Mouse (Mus musculus) liver, postnatal 0 days (tissue): ENCODE measurements at regions not wholly inside any gene's neighbourhood (a gene's known extent, or its start where the extent isn't known, plus 50 kb on each side); places are given as distances from the start of the nearest gene placed in this dataset.

Experiments
- ATAC-seq: fragments of 200-750 bp; cut with Nextera tagmentation; 2 replicates; pipeline ENCODE4 v1.8.0; 2017; ENCODE audit warnings: mild to moderate bottlenecking, moderate library complexity
- DNase-seq: peaks from one replicate; pipeline ENCODE4 v3.0.0-alpha.2; 2016
- H3K27ac ChIP-seq: fragments of 300-500 bp; sonication (generic); 2 replicates; pipeline ENCODE4 v1.5.1; 2014; ENCODE audit warnings: antibody characterized with exemption, moderate library complexity, mild to moderate bottlenecking, low read depth
- H3K27me3 ChIP-seq: fragments of 300-500 bp; sonication (generic); 2 replicates; pipeline ENCODE4 v1.6.1; 2014; ENCODE audit warnings: low read length, control low read depth, mixed read lengths; ENCODE audit not compliant: insufficient read depth
- H3K36me3 ChIP-seq: fragments of 300-500 bp; sonication (generic); replicated peaks from 2 replicates; pipeline ENCODE4 v1.6.1; 2014; ENCODE audit warnings: mild to moderate bottlenecking, control low read depth, low read length, moderate library complexity, mixed read lengths; ENCODE audit not compliant: insufficient read depth
- H3K4me1 ChIP-seq: fragments of 300-500 bp; sonication (generic); 2 replicates; pipeline ENCODE4 v1.6.1; 2014; ENCODE audit warnings: antibody characterized with exemption, mild to moderate bottlenecking, control low read depth; ENCODE audit not compliant: insufficient read depth
- H3K4me2 ChIP-seq: fragments of 300-500 bp; sonication (generic); 2 replicates; pipeline ENCODE4 v1.6.1; 2014; ENCODE audit warnings: low read depth, mild to moderate bottlenecking, low read length, moderate library complexity, mixed read lengths
- H3K4me3 ChIP-seq: fragments of 300-500 bp; sonication (generic); 2 replicates; pipeline ENCODE4 v1.5.1; 2014; ENCODE audit warnings: low read depth, low read length
- H3K9ac ChIP-seq: fragments of 300-500 bp; sonication (generic); replicated peaks from 2 replicates; pipeline ENCODE4 v1.6.1; 2014; ENCODE audit warnings: mild to moderate bottlenecking, moderate library complexity
- H3K9me3 ChIP-seq: fragments of 300-500 bp; sonication (generic); 2 replicates; pipeline ENCODE4 v1.6.1; 2016; ENCODE audit warnings: mild to moderate bottlenecking, control low read depth, low read length, mixed read lengths
- CTCF ChIP-seq: sonication (generic); IDR thresholded peaks from 2 replicates; pipeline ENCODE4 v1.5.1; 2016; ENCODE audit warnings: antibody characterized with exemption, low read depth
- EP300 ChIP-seq: IDR thresholded peaks from 2 replicates; pipeline ENCODE4 v1.6.1; 2016; ENCODE audit warnings: antibody characterized with exemption, low read depth, mild to moderate bottlenecking
- WGBS: fragments of 180-500 bp; shearing (Covaris S2); extraction: QIAGEN DNeasy Blood & Tissue Kit; methylation state at CpG from one replicate; pipeline ENCODE4 v1.1.7; 2014; ENCODE audit not compliant: insufficient replicate concordance; 5-methylcytosine and 5-hydroxymethylcytosine counted together

DNA sequence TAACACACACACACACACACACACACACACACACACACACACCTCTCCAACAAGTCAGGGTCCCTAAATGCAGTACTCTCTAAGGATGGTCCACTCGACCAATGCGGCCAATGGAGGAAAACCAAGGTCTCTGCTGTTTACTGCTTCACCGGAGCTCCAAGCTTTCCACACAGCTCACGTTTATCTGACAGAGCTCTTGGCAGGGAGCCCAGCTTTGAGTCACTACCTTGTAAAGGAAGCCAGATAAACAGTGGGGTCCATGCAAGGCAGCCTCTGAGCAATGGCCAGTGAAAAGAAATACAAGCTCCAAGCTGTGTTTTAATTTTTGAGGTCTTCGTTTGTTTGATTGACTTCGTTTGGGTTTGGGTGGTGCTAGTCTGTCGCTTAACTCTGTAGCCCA lies 264.9 kb upstream of the Prok2 start:
- no peaks in the 10 kb centered on the region for H3K36me3 ChIP-seq
- H3K4me1 ChIP-seq, result peaks cover 14% of the 10 kb centered on the region
- TF ChIP-seq EP300, result no peak
- TF ChIP-seq CTCF, result no peak
- no peak overlapping the region for H3K4me3 ChIP-seq
- H3K27ac ChIP-seq, result peak overlapping the region; percentile 37; the same call in 1 of the 2 replicates
- ATAC-seq, result peak; percentile 91
- H3K4me2 ChIP-seq, result no peak overlapping the region
- H3K9me3 ChIP-seq, result no peaks in the 10 kb centered on the region
- 27% methylated on average over 7 of the region's 7 CpGs for WGBS
- no peaks in the 10 kb centered on the region for H3K27me3 ChIP-seq
- H3K9ac ChIP-seq, result no peak overlapping the region
- DNase-seq, result peak; percentile 87

DNA sequence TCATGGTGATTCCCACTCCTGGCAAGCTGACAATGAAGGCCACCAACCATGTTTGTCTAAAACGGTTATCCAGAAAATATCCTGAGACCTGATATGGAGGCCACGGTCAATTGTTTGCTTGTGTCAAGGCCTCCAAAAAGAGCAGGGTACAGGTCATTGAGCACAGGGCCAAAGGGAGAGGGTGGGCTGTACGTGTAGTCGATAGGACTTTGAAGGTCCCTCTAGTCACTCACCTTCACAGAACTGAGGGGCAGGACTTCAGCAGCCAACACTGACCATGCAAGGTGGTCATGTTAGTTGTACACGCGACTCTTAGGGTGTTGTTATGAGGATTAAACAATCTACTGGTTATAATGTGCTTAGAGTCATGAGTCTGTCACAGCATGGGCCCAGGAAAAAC lies 264.4 kb upstream of the Prok2 start:
- ATAC-seq, result peak; percentile 37
- Histone ChIP-seq H3K4me2 (no peak overlapping the region), H3K27me3 (no peaks in the 10 kb centered on the region), H3K4me1 (peaks cover 16% of the 10 kb centered on the region), H3K9me3 (no peaks in the 10 kb centered on the region), H3K27ac (peak overlapping the region; percentile 37; the same call in 1 of the 2 replicates), H3K9ac (no peak overlapping the region), H3K4me3 (no peak overlapping the region), H3K36me3 (no peaks in the 10 kb centered on the region)
- 59% methylated on average over 6 of the region's 6 CpGs for WGBS
- TF ChIP-seq EP300 (no peak), CTCF (no peak)
- no peak for DNase-seq

DNA sequence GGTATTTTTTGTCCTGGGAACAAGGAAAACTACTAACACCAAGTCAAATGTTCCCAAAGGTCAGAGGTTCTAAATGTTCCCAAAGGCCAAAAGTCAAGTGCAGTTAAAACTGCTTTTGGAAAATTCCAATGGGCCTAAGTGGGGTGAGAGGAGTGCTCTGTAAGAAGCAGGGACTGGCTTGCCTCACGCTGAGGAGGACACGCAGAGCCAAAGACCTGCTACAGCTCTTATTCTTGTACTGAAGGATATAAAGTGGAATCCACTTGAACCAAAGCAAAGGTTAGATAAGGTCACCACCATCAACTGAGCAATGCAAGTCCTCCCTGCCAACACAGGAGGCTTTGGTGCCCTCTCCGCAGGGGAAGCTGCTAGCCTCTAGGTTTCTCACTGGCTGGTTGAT lies 260.3 kb upstream of the Prok2 start:
- Histone ChIP-seq H3K27ac (no peak overlapping the region), H3K36me3 (no peaks in the 10 kb centered on the region), H3K4me3 (no peak overlapping the region), H3K9me3 (no peaks in the 10 kb centered on the region), H3K4me1 (peaks cover 11% of the 10 kb centered on the region), H3K27me3 (0 out of 2 replicates have a peak, but pooled peaks cover 3% of the 10 kb centered on the region), H3K4me2 (no peak overlapping the region), H3K9ac (no peak overlapping the region)
- 86% methylated on average over 3 of the region's 3 CpGs for WGBS
- no peak for ATAC-seq
- no peak for DNase-seq
- TF ChIP-seq CTCF (no peak), EP300 (no peak)

DNA sequence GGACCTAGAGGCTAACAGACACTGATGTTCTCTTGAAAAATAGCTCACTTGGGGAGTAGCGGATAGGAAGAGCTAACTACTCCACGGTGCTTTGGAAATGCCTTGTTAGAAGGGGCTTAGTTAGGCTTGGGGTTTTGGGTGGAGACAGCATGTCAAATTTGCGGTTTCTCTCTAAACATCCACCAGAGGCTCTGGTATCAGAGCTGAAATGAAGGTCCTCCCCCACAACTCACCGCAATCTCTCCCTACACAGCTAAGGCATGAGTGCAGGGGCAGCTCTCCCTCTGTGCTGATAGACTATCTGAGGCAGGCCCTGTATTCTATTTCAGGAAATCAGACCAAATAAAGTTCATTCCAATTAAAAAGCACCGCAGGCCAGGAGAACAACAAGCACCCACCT lies 259.1 kb upstream of the Prok2 start:
- H3K4me2 ChIP-seq, result no peak overlapping the region
- no peak overlapping the region for H3K4me3 ChIP-seq
- H3K27me3 ChIP-seq, result 0 out of 2 replicates have a peak, but pooled peaks cover 3% of the 10 kb centered on the region
- TF ChIP-seq CTCF (no peak), EP300 (no peak)
- H3K9ac ChIP-seq, result no peak overlapping the region
- 29% methylated on average over 5 of the region's 5 CpGs for WGBS
- DNase-seq, result no peak
- H3K36me3 ChIP-seq, result no peaks in the 10 kb centered on the region
- no peak overlapping the region for H3K27ac ChIP-seq
- peaks cover 8% of the 10 kb centered on the region; the same call in 1 of the 2 replicates for H3K4me1 ChIP-seq
- ATAC-seq, result no peak
- no peaks in the 10 kb centered on the region for H3K9me3 ChIP-seq

DNA sequence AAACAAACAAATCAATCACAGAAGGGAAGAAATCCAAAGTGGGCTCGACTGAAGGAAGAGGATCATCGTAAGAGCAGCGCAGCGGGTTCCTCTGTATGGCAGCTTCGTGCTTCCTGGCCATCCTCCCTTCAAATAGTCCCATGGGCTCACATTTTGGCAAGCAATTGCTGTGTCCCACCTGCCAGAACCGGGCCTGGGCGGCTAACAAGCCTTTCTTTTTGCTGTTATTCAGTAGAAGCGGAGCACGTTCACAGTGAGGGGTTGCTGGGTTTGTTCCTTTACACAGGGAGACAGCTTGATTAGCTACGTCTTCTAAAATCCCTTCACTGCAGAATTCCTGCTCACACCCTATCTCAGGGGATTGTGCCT lies 258.6 kb upstream of the Prok2 start:
- H3K9ac ChIP-seq, result no peak overlapping the region
- no peaks in the 10 kb centered on the region for H3K9me3 ChIP-seq
- no peak overlapping the region for H3K4me3 ChIP-seq
- TF ChIP-seq CTCF, result no peak
- TF ChIP-seq EP300, result no peak
- peaks cover 8% of the 10 kb centered on the region; the same call in 1 of the 2 replicates for H3K4me1 ChIP-seq
- H3K4me2 ChIP-seq, result no peak overlapping the region
- WGBS, result 39% methylated on average over 10 of the region's 10 CpGs
- H3K27me3 ChIP-seq, result 0 out of 2 replicates have a peak, but pooled peaks cover 3% of the 10 kb centered on the region
- ATAC-seq (no peak), DNase-seq (no peak)
- H3K36me3 ChIP-seq, result no peaks in the 10 kb centered on the region
- no peak overlapping the region for H3K27ac ChIP-seq

DNA sequence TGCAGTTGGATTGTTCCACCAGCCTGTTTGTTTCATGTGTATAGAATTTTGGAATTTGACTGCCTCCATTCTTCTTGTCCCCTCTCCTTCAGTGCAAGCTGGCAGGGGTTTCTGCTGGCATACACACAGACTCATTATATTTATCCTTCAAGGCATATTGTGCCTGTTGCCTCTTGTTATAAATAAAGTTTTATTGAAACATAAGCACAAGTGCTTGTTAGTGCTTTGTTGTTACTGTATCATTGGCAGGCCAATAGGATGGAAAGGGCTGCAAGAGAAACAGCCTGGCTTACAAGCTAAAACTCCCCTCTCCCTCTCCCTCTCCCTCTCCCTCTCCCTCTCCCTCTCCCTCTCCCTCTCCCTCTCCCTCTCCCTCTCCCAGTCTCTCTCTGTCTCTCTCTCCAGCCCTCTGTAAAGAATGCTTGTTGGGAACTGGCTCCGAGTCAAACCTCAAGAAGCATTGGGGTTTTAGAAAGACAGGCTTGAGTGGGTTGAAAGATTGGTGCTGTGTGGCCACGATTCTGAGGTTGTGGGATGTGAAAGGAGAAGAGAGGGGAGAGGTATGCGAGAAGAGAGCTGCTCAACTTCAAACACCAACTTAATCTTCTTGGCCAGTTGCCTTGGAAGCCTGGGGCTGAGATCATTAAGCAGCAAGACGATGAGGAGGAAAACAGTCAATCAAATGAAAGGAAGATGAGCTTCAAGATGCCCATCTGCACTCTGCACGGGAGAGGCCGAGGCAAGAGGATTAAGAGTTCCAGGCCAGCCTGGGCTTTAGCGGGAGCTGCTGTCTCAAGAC lies 258.1 kb upstream of the Prok2 start:
- ATAC-seq (no peak), DNase-seq (no peak)
- 0 out of 2 replicates have a peak, but pooled peaks cover 3% of the 10 kb centered on the region for H3K27me3 ChIP-seq
- peaks cover 8% of the 10 kb centered on the region; the same call in 1 of the 2 replicates for H3K4me1 ChIP-seq
- no peak overlapping the region for H3K4me3 ChIP-seq
- TF ChIP-seq EP300 (no peak), CTCF (no peak)
- H3K9ac ChIP-seq, result no peak overlapping the region
- H3K9me3 ChIP-seq, result no peaks in the 10 kb centered on the region
- no peaks in the 10 kb centered on the region for H3K36me3 ChIP-seq
- 26% methylated on average over 7 of the region's 7 CpGs for WGBS
- no peak overlapping the region for H3K27ac ChIP-seq
- H3K4me2 ChIP-seq, result no peak overlapping the region
